Mouse (Mus musculus): ENCODE data around the gene Actn4. TPM values are rescaled to one million over a fixed set of nuclear protein-coding genes. Genes with fewer than 3 reads are reported as not detected.
A peak's percentile ranks its signal among the peaks of the same experiment; 100 is the strongest.

Gene Actn4
- 191 and 209 TPM in 2 replicates for polyA plus RNA-seq (2014; fragmentation: Nextera tagmentation; extraction: Ambion mirVana)

GRCm38 (mm10) chr7:28961927-28962670 is at the start of gene Actn4:
Actn4 (minus strand) TSS chr7:28962340.
- Histone ChIP-seq H3K4me3 (ENCODE audit: low read depth, low read length) (peak within 1 kb of the TSS; percentile 98), H3K36me3 (ENCODE audit: control insufficient read depth, insufficient read depth, low read length) (no peaks in the 10 kb centered on the region), H3K9me3 (ENCODE audit: control insufficient read depth, low read length) (no peaks in the 10 kb centered on the region), H3K27ac (ENCODE audit: low read depth, low read length) (peak within 1 kb of the TSS; percentile 86), H3K9ac (ENCODE audit: low read depth, low read length) (peak within 1 kb of the TSS; percentile 99), H3K4me1 (replicated peaks; ENCODE audit: control insufficient read depth, insufficient read depth, low read length) (peaks cover 41% of the 10 kb centered on the region), H3K27me3 (replicated peaks; ENCODE audit: control insufficient read depth, insufficient read depth, low read length) (no peaks in the 10 kb centered on the region), H3K4me2 (peak within 1 kb of the TSS; percentile 98)
- DNase-seq (ENCODE audit: low spot score) (peak; percentile 99), ATAC-seq (replicated peaks; ENCODE audit: low FRiP score) (peak; percentile 90)
- under 1% methylated on average over 76 of the region's 76 CpGs for WGBS

GRCm38 (mm10) chr7:29008714-29009113 is 46.6 kb upstream of the Actn4 start:
- Histone ChIP-seq H3K27me3 (replicated peaks; ENCODE audit: control insufficient read depth, insufficient read depth, low read length) (no peaks in the 10 kb centered on the region), H3K9me3 (ENCODE audit: control insufficient read depth, low read length) (no peaks in the 10 kb centered on the region), H3K4me3 (ENCODE audit: low read depth, low read length) (no peak overlapping the region), H3K9ac (ENCODE audit: low read depth, low read length) (no peak overlapping the region), H3K4me1 (replicated peaks; ENCODE audit: control insufficient read depth, insufficient read depth, low read length) (peaks cover 7% of the 10 kb centered on the region), H3K36me3 (ENCODE audit: control insufficient read depth, insufficient read depth, low read length) (no peaks in the 10 kb centered on the region), H3K4me2 (no peak overlapping the region), H3K27ac (ENCODE audit: low read depth, low read length) (no peak overlapping the region)
- 54% methylated on average over 9 of the region's 9 CpGs for WGBS
- no peak for DNase-seq (ENCODE audit: low spot score)
- 0 out of 2 replicates have a peak, but pooled peaks have one; percentile 40 for ATAC-seq (replicated peaks; ENCODE audit: low FRiP score)

- Histone ChIP-seq H3K27me3 (replicated peaks; ENCODE audit: control insufficient read depth, insufficient read depth, low read length) (no peaks in the 10 kb centered on the region), H3K27ac (ENCODE audit: low read depth, low read length) (no peak overlapping the region), H3K4me1 (replicated peaks; ENCODE audit: control insufficient read depth, insufficient read depth, low read length) (peaks cover 7% of the 10 kb centered on the region), H3K9me3 (ENCODE audit: control insufficient read depth, low read length) (no peaks in the 10 kb centered on the region), H3K9ac (ENCODE audit: low read depth, low read length) (no peak overlapping the region), H3K4me3 (ENCODE audit: low read depth, low read length) (no peak overlapping the region), H3K4me2 (no peak overlapping the region), H3K36me3 (ENCODE audit: control insufficient read depth, insufficient read depth, low read length) (no peaks in the 10 kb centered on the region)
- DNase-seq (ENCODE audit: low spot score) (no peak), ATAC-seq (replicated peaks; ENCODE audit: low FRiP score) (no peak)
- WGBS: 89% methylated on average over 10 of the region's 10 CpGs
Measured at GRCm38 (mm10) chr7:29008171-29008570, 46.0 kb upstream of the Actn4 start.

- no peaks in the 10 kb centered on the region for H3K36me3 ChIP-seq (ENCODE audit: control insufficient read depth, insufficient read depth, low read length)
- no peak for ATAC-seq (replicated peaks; ENCODE audit: low FRiP score)
- no peak overlapping the region for H3K9ac ChIP-seq (ENCODE audit: low read depth, low read length)
- H3K27ac ChIP-seq (ENCODE audit: low read depth, low read length): no peak overlapping the region
- H3K27me3 ChIP-seq (replicated peaks; ENCODE audit: control insufficient read depth, insufficient read depth, low read length): no peaks in the 10 kb centered on the region
- H3K4me2 ChIP-seq: no peak overlapping the region
- DNase-seq (ENCODE audit: low spot score): no peak
- no peaks in the 10 kb centered on the region for H3K9me3 ChIP-seq (ENCODE audit: control insufficient read depth, low read length)
- no peak overlapping the region for H3K4me3 ChIP-seq (ENCODE audit: low read depth, low read length)
- 72% methylated on average over 9 of the region's 9 CpGs for WGBS
- H3K4me1 ChIP-seq (replicated peaks; ENCODE audit: control insufficient read depth, insufficient read depth, low read length): peaks cover 7% of the 10 kb centered on the region
Measured at GRCm38 (mm10) chr7:29007224-29008101, 45.3 kb upstream of the Actn4 start.

GRCm38 (mm10) chr7:29000651-29001605 is 38.8 kb upstream of the Actn4 start:
- 6% methylated on average over 43 of the region's 43 CpGs for WGBS
- peak overlapping the region; percentile 77 for H3K4me2 ChIP-seq
- peak; percentile 94 for ATAC-seq (replicated peaks; ENCODE audit: low FRiP score)

GRCm38 (mm10) chr7:28993402-28993801 is 31.3 kb upstream of the Actn4 start:
- H3K9me3 ChIP-seq (ENCODE audit: control insufficient read depth, low read length): no peaks in the 10 kb centered on the region
- H3K4me2 ChIP-seq: no peak overlapping the region
- H3K27me3 ChIP-seq (replicated peaks; ENCODE audit: control insufficient read depth, insufficient read depth, low read length): no peaks in the 10 kb centered on the region
- ATAC-seq (replicated peaks; ENCODE audit: low FRiP score) (no peak), DNase-seq (ENCODE audit: low spot score) (no peak)
- H3K36me3 ChIP-seq (ENCODE audit: control insufficient read depth, insufficient read depth, low read length): no peaks in the 10 kb centered on the region; the same call in 1 of the 2 replicates
- no peak overlapping the region for H3K27ac ChIP-seq (ENCODE audit: low read depth, low read length)
- H3K4me3 ChIP-seq (ENCODE audit: low read depth, low read length): no peak overlapping the region
- WGBS: 78% methylated on average over 3 of the region's 3 CpGs
- no peak overlapping the region for H3K9ac ChIP-seq (ENCODE audit: low read depth, low read length)
- no peaks in the 10 kb centered on the region for H3K4me1 ChIP-seq (replicated peaks; ENCODE audit: control insufficient read depth, insufficient read depth, low read length)

More at GRCm38 (mm10) chr7:29000651-29001605, 38.8 kb upstream of the Actn4 start:
- DNase-seq (ENCODE audit: low spot score): peak; percentile 94
- H3K36me3 ChIP-seq (ENCODE audit: control insufficient read depth, insufficient read depth, low read length): no peaks in the 10 kb centered on the region
- peaks cover 14% of the 10 kb centered on the region for H3K4me1 ChIP-seq (replicated peaks; ENCODE audit: control insufficient read depth, insufficient read depth, low read length)
- no peaks in the 10 kb centered on the region for H3K9me3 ChIP-seq (ENCODE audit: control insufficient read depth, low read length)
- H3K27ac ChIP-seq (ENCODE audit: low read depth, low read length): peak overlapping the region; percentile 53
- H3K4me3 ChIP-seq (ENCODE audit: low read depth, low read length): peak overlapping the region; percentile 44
- H3K9ac ChIP-seq (ENCODE audit: low read depth, low read length): peak overlapping the region; percentile 52
- H3K27me3 ChIP-seq (replicated peaks; ENCODE audit: control insufficient read depth, insufficient read depth, low read length): no peaks in the 10 kb centered on the region

- Histone ChIP-seq H3K36me3 (ENCODE audit: control insufficient read depth, insufficient read depth, low read length) (no peaks in the 10 kb centered on the region; the same call in 1 of the 2 replicates), H3K9me3 (ENCODE audit: control insufficient read depth, low read length) (no peaks in the 10 kb centered on the region), H3K4me3 (ENCODE audit: low read depth, low read length) (no peak overlapping the region), H3K27me3 (replicated peaks; ENCODE audit: control insufficient read depth, insufficient read depth, low read length) (no peaks in the 10 kb centered on the region), H3K4me2 (no peak overlapping the region), H3K27ac (ENCODE audit: low read depth, low read length) (no peak overlapping the region), H3K9ac (ENCODE audit: low read depth, low read length) (no peak overlapping the region), H3K4me1 (replicated peaks; ENCODE audit: control insufficient read depth, insufficient read depth, low read length) (no peaks in the 10 kb centered on the region)
- ATAC-seq (replicated peaks; ENCODE audit: low FRiP score) (no peak), DNase-seq (ENCODE audit: low spot score) (no peak)
- WGBS: 90% methylated on average over 3 of the region's 3 CpGs
Measured at GRCm38 (mm10) chr7:28992997-28993396, 30.9 kb upstream of the Actn4 start.

GRCm38 (mm10) chr7:28991616-28992015 is 29.5 kb upstream of the Actn4 start:
- Histone ChIP-seq H3K27me3 (replicated peaks; ENCODE audit: control insufficient read depth, insufficient read depth, low read length) (no peaks in the 10 kb centered on the region), H3K36me3 (ENCODE audit: control insufficient read depth, insufficient read depth, low read length) (no peaks in the 10 kb centered on the region; the same call in 1 of the 2 replicates), H3K9ac (ENCODE audit: low read depth, low read length) (no peak overlapping the region), H3K4me1 (replicated peaks; ENCODE audit: control insufficient read depth, insufficient read depth, low read length) (no peaks in the 10 kb centered on the region), H3K4me3 (ENCODE audit: low read depth, low read length) (no peak overlapping the region), H3K9me3 (ENCODE audit: control insufficient read depth, low read length) (no peaks in the 10 kb centered on the region), H3K4me2 (no peak overlapping the region), H3K27ac (ENCODE audit: low read depth, low read length) (no peak overlapping the region)
- no peak for DNase-seq (ENCODE audit: low spot score)
- 71% methylated on average over 5 of the region's 5 CpGs for WGBS
- no peak for ATAC-seq (replicated peaks; ENCODE audit: low FRiP score)

Measured in liver, embryonic 11.5 days (tissue).